Mouse (Mus musculus): ENCODE results near the gene Mob3a.

Mob3a gene

GRCm38 (mm10) chr10:80698605-80699004 is 3.2 kb downstream of the Mob3a start:
- DNase-seq = no peak

GRCm38 (mm10) chr10:80697812-80698211 is 4.0 kb downstream of the Mob3a start:
- no peak for DNase-seq

GRCm38 (mm10) chr10:80697393-80697787 is 4.4 kb downstream of the Mob3a start:
- no peak for DNase-seq

- no peak for DNase-seq
These were observed 5.0 kb downstream of the Mob3a start for GRCm38 (mm10) chr10:80696502-80697392.

- DNase-seq = no peak
These were observed 5.8 kb downstream of the Mob3a start for GRCm38 (mm10) chr10:80695801-80696501.

- DNase-seq = peak; percentile 83
These were observed 6.6 kb downstream of the Mob3a start for GRCm38 (mm10) chr10:80695186-80695585.

GRCm38 (mm10) chr10:80694159-80694938 is 7.4 kb downstream of the Mob3a start:
- DNase-seq = no peak

- DNase-seq = no peak
These were observed 8.3 kb downstream of the Mob3a start for GRCm38 (mm10) chr10:80693401-80694045.

GRCm38 (mm10) chr10:80692249-80693165 is 9.3 kb downstream of the Mob3a start:
- peak; percentile 56 for DNase-seq

- peak; percentile 58 for DNase-seq
These were observed 13.9 kb downstream of the Mob3a start for GRCm38 (mm10) chr10:80687850-80688249.

GRCm38 (mm10) chr10:80686617-80687016 is 15.2 kb downstream of the Mob3a start:
- no peak for DNase-seq

- DNase-seq = no peak
These were observed 16.8 kb downstream of the Mob3a start for GRCm38 (mm10) chr10:80684984-80685383.

- no peak for DNase-seq
These were observed 17.6 kb downstream of the Mob3a start for GRCm38 (mm10) chr10:80684214-80684613.

- DNase-seq = no peak
These were observed 18.1 kb downstream of the Mob3a start for GRCm38 (mm10) chr10:80683647-80684046.

GRCm38 (mm10) chr10:80682003-80682402 is 19.8 kb downstream of the Mob3a start:
- no peak for DNase-seq

- DNase-seq = no peak
These were observed 21.5 kb downstream of the Mob3a start for GRCm38 (mm10) chr10:80680260-80680696.

- no peak for DNase-seq
These were observed 22.1 kb downstream of the Mob3a start for GRCm38 (mm10) chr10:80679556-80680259.

- no peak for DNase-seq
These were observed 23.0 kb downstream of the Mob3a start for GRCm38 (mm10) chr10:80678601-80679377.

GRCm38 (mm10) chr10:80677942-80678436 is 23.8 kb downstream of the Mob3a start, which contains the start of gene Mknk2:
Gene Mknk2 (minus strand): TSS chr10:80678112.
- DNase-seq = peak; percentile 94
